Mouse (Mus musculus): ENCODE results near the gene Adgrb3.
A peak's percentile ranks its signal among the peaks of the same experiment; 100 is the strongest.
"Not testable (repeated sequence)": the region's sequence is repeated elsewhere in the genome, so short reads cannot be mapped to it uniquely, and the experiment has no call there.

The Adgrb3 gene

DNA sequence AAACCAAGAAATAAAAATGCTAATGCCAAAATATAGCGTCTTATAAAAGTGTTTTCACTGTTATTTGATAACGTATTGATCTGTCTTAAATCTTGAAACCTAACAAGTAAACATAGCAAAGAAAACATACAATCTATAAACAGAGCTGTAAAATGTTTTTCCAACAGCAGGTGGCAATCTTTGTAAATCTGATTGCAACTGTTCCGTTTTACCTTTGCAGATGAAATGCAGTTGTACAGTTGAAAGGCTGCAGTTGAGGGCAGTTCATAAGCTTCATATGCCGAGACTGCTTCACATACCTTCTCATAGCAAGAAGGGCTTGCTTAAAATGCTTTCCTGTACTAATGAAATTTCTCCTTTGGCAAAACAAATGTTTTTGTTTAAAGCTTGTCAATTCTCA is 302.5 kb downstream of the Adgrb3 start:
- no peak for DNase-seq (ENCODE audit: low spot score in 2 of 2)

- no peak for DNase-seq (ENCODE audit: low spot score in 2 of 2)
Measured at GRCm38 (mm10) chr1:25510321-25511055, 319.0 kb downstream of the Adgrb3 start.

GRCm38 (mm10) chr1:25504313-25504712 is 325.2 kb downstream of the Adgrb3 start:
- peak; percentile 42 to 75 for DNase-seq (ENCODE audit: low spot score in 2 of 2)

DNA sequence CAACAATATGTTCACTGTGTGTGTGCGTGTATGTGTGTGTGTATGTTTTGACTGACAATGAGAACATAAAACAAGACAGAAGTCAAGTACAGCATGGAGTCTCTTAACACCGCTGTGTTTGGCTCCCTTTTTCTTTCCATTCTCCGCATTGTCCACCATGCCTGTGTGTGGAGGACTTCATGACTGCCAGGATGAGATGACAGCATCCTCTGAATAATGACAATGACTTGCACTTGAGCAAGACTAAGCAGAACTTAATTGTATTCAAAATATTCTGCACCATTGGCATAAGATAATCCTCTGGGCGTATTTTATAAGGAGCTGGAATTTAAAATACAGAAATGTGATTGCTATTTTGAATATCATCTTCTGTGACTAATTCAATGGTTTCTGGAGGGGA is 326.0 kb downstream of the Adgrb3 start:
- DNase-seq (ENCODE audit: low spot score in 2 of 2): no peak

- DNase-seq (ENCODE audit: low spot score in 2 of 2): no peak
Measured at GRCm38 (mm10) chr1:25495202-25495914, 334.1 kb downstream of the Adgrb3 start.

GRCm38 (mm10) chr1:25491503-25491902 is 338.0 kb downstream of the Adgrb3 start:
- no peak for DNase-seq (ENCODE audit: low spot score in 2 of 2)

- no peak for DNase-seq (ENCODE audit: low spot score in 2 of 2)
Measured at GRCm38 (mm10) chr1:25490174-25490573, 339.3 kb downstream of the Adgrb3 start.

DNA sequence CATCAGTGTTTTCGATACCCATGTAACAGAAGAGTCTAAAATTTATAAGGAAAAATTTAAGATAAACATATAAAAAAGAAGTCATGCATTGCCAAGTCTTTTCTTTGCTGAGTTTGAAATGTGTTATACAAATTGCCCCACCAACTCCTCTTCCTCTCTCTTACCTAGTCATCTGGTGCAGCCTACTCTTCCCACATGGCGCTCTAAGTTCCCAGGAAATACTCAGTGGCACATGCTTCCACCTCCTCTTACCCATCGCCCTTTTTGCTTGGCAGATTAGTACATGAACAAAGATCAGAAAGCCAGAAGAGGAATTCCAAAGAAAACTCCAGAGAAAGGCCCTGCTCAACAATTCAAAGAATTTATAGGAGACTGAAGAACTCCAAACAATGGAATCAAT is 353.8 kb downstream of the Adgrb3 start:
- DNase-seq (ENCODE audit: low spot score in 2 of 2): no peak

- peak in 1 of 2 experiments; percentile 30 for DNase-seq (ENCODE audit: low spot score in 2 of 2)
Measured at GRCm38 (mm10) chr1:25474469-25474868, 355.0 kb downstream of the Adgrb3 start.

- DNase-seq (ENCODE audit: low spot score in 2 of 2): not testable (repeated sequence)
Measured at GRCm38 (mm10) chr1:25471612-25472011, 357.9 kb downstream of the Adgrb3 start.

DNA sequence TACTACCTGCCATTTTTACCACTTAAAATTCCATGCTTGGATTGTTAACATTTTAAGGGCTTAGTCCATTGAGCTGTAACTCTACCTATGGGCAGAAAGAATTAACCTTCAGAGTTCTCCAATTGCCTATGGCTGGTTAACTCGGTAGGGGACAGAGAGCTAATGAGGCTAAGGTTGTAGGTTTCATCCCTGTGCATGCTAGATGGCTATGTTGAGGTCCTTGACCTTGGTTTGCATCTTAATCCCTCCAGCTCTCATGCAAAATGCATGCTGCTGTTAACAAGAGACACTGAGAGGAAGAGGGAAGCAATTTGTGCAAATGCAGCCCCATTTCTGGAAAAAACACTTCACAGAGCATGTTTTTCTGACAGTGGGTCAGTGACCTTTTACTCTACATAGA is 366.9 kb downstream of the Adgrb3 start:
- DNase-seq (ENCODE audit: low spot score in 2 of 2): no peak

DNA sequence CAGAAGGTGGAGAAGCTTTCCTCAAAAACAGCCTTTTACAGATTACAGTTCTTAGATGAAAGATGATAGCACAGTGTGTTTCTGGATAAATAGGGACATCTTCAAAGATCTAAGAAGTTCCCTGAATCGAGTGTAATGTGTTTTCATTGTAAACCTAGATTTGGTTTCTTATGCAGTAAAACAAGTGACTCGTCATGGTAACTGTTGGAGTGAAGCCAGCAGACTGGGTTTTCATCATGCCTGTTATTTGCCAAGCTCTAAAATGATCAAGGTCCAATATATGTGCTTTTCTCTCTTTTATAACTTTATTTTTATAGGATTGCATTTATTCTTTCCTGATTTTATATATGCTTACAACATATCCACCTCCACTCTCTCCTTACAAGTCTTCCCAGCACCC is 394.0 kb downstream of the Adgrb3 start:
- peak in 1 of 2 experiments; percentile 21 for DNase-seq (ENCODE audit: low spot score in 2 of 2)

GRCm38 (mm10) chr1:25430219-25430862 is 399.2 kb downstream of the Adgrb3 start:
- no peak for DNase-seq (ENCODE audit: low spot score in 2 of 2)

- no peak for DNase-seq (ENCODE audit: low spot score in 2 of 2)
Measured at GRCm38 (mm10) chr1:25420701-25421100, 408.8 kb downstream of the Adgrb3 start.

DNA sequence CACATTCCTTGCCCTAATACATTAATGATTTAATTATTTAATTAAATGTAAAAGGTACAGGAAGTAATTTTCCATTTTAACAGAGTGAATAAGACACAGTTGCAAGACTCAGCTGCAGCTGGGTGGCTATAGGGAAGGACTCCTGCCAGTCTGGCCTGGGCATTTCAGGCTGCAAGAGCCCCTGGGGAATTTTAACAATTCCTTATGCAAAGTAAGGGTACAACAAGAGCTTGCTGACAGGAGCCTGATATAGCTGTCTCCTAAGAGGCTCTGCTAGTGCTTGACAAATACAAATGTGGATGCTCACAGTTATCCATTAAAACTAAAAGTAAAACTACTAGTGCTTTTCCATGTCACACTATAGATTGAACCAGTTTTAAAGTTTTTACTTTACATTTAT is 410.1 kb downstream of the Adgrb3 start:
- no peak for DNase-seq (ENCODE audit: low spot score in 2 of 2)

DNA sequence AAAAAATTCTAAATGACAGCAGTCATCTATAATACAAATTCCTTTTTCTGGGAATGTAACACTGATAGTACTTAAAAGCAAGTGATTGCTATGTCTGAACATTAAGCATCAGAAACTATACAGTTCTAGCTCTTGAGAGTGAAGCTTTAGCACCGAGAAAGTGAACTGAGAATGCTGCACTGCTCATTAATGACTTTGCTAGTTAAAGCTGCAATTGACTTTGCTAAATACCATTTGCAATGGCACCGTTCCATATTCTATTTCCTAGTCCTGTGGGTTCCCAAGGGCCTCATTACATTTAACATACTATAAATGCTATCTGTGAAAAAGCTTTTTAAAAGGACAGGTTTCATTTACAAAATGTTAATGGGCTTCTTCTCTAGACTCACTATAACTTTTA is 414.4 kb downstream of the Adgrb3 start:
- DNase-seq (ENCODE audit: low spot score in 2 of 2): no peak

DNA sequence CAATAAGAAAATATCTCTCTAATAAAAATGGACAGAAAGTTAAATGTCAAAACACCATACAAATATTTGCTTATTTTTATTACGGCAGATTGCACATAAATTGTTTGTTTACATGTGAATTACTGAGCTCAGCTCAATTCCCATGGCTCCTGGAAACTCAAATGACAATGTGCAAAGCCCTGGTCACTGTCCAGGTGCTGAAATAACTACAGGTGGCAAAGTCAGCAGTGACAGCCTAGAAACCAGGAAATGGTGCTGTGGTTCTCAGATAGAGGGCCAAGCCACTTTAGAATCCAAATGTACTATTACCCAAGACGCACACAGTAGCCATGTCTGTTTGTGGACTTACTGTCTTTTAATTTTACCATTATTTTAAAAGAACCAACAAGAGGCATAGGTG is 465.3 kb downstream of the Adgrb3 start:
- DNase-seq (ENCODE audit: low spot score in 2 of 2): no peak

DNA sequence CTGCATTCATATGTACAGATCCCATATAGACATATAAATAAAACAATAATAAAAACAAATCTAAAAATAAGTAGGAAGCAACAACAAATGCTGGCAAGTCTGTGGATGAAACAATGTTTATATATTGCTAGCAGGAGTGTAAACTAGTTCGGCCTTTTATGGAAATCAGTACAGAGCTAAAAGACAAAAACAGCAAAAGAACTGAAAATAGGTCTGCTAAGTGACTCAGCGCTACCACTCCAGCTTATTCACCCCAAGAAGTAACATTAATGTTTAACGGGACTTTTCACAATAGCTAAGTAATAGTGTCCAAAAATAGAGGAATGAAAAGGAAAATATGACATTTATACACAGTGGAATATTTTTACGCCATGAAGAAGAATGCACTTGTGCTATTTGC is 471.0 kb downstream of the Adgrb3 start:
- no peak for DNase-seq (ENCODE audit: low spot score in 2 of 2)

GRCm38 (mm10) chr1:25355486-25355885 is 474.0 kb downstream of the Adgrb3 start:
- no peak for DNase-seq (ENCODE audit: low spot score in 2 of 2)

GRCm38 (mm10) chr1:25344876-25345275 is 484.6 kb downstream of the Adgrb3 start:
- DNase-seq (ENCODE audit: low spot score in 2 of 2): no peak

DNA sequence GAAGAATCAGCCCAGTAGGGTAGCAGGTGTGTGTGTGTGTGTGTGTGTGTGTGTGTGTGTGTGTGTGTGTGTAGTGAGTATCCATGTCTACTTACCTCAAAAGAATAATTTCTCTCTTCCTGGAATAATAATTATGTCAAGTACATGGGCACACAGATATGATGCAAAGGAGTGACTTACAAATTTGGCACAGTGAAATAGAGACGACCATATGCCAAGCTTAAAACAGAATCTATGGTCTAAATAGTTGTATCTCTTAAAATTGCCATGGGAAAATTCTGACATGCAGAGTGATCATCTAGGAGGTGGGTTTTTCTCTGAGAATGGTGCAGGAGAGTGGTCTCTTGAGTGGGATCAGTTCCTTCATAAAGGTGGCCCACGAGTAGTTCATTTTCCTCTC is 504.1 kb downstream of the Adgrb3 start:
- DNase-seq (ENCODE audit: low spot score in 2 of 2): no peak

DNA sequence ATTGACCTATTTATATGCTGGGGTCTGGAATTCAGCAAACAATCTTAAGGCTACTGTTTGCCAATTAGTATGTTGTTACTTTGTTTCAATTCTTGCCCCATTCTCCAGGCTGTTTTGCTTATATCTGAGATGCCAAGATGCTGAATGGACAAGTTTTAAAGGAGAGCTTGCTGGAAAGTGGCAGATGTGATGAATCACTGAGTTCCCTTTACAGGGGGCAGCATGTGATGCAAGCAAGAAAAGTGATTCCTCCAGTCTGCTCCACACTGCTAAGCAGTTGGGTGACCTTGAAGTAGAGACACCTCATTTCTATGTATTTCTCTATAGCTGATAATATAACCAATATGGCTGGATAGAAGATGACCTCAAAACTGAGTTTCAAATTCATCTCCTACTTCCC is 512.4 kb downstream of the Adgrb3 start:
- no peak for DNase-seq (ENCODE audit: low spot score in 2 of 2)

DNA sequence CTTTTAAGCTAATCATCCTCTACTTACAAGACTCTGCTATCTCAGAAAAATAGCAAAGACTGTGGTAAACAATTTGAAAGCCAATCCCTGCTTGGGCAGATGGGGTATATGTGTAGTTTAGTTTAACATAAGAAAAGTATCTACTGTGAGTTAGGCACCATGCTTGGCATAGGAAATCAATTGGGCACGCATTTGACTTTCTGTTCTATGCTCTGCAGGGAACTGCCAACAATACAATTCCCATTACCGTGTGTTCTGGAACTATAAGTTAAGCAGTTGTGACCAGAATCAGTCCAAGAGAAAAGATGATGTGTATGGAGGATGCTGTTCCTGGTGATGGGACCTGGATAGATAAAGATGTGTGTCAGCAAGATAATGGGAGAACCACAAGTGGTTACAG is 517.2 kb downstream of the Adgrb3 start:
- no peak for DNase-seq (ENCODE audit: low spot score in 2 of 2)

Measured in frontal cortex, postnatal 36 days (tissue).